18 mouse cellular contexts compared by ENCODE assay signal in the genomic region with DNA sequence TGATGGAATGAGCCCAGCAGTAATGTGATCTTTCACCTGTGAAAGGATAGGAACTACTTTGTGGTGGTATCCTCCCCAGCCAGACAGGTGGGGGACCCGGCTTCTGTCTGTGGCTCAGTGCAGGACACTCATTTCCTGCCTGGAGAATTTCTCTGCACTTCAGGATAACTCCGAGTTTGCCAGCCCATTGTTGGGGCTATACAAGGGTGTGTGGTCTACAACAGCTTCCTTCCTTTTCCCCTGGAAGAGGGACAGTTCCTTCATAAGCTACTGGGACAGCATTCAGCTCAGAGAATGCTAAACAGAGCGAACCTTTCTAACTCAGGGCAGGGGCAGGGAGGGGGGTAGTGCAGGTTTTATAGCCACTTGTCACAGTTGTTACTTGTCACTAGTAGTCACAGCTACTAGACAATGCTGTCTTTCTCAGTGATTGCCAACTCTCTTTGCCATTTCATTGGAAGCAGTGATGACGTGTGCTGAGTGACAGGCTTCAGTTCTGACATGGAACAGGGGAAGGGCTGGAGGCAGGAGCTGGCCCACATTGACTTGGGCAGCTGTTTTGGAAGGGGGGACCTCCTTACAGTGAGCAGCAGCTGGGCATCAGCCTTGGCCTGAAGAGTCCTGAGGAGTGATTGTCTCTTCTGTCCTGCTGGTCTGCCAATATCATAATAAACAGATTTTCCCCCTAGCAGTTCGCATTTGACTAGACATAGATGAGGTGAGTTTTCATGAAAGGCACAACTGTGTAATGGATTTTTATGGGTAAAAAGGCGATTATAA.
A peak's percentile ranks its signal among the peaks of the same experiment; 100 is the strongest.
DNase-seq lines count a peak whose midpoint lies in the region; ATAC-seq and TF ChIP-seq lines count a peak whose summit lies in the region.
"Had no signal": no experiment of that assay in that cellular context is flagged by ENCODE, and none has a peak within 500 bp of the region (broad histone marks: within the 10 kb centered on the region; RNA-seq: fewer than 3 reads in every experiment).

No protein-coding gene starts in this region.

- no peak overlapping the region for H3K9ac ChIP-seq in heart, embryonic 12.5 days
- H3K9ac ChIP-seq in lung, embryonic 15.5 days: no peak overlapping the region
- H3K9ac ChIP-seq in embryonic facial prominence, embryonic 15.5 days: no peak overlapping the region
- H3K9ac ChIP-seq: forebrain, embryonic 15.5 days; neural tube, embryonic 13.5 days had no signal

- no peak overlapping the region for H3K4me3 ChIP-seq in heart, embryonic 12.5 days
- H3K4me3 ChIP-seq in kidney, adult 2 months (ENCODE audit: insufficient read depth, low read depth, low read length): no peak overlapping the region
- H3K4me3 ChIP-seq in lung, embryonic 15.5 days: no peak overlapping the region
- no peak overlapping the region for H3K4me3 ChIP-seq in lung, adult 2 months (replicated peaks; ENCODE audit: extremely low read depth, low read depth, low read length)
- H3K4me3 ChIP-seq in embryonic facial prominence, embryonic 15.5 days (replicated peaks): no peak overlapping the region
- H3K4me3 ChIP-seq: erythroblast, embryonic 14.5 days; forebrain, embryonic 15.5 days; heart, adult 2 months; layer of hippocampus, adult 2 months; neural tube, embryonic 13.5 days had no signal

- no peaks in the 10 kb centered on the region; the same call in 1 of the 2 replicates for H3K9me3 ChIP-seq in heart, embryonic 12.5 days (replicated peaks)
- H3K9me3 ChIP-seq in lung, embryonic 15.5 days: no peaks in the 10 kb centered on the region
- no peaks in the 10 kb centered on the region for H3K9me3 ChIP-seq in embryonic facial prominence, embryonic 15.5 days (replicated peaks)
- H3K9me3 ChIP-seq: forebrain, embryonic 15.5 days; neural tube, embryonic 13.5 days had no signal

- no peak for TF ChIP-seq CTCF in kidney, adult 2 months (conservative IDR thresholded peaks at IDR 0.05; ENCODE audit: insufficient read depth, insufficient read length, low read depth, low read length)
- no peak for TF ChIP-seq CTCF in lung, adult 2 months (IDR thresholded peaks at IDR 0.05; ENCODE audit: insufficient read depth, low read length)

- WGBS in heart, embryonic 12.5 days: 51% methylated on average over 6 of the region's 6 CpGs
- 68% methylated on average over 6 of the region's 6 CpGs for WGBS in kidney, adult 2 months
- 55% methylated on average over 6 of the region's 6 CpGs for WGBS in lung, embryonic 15.5 days
- 43% methylated on average over 6 of the region's 6 CpGs for WGBS in lung, adult 2 months
- WGBS in embryonic facial prominence, embryonic 15.5 days: 51% methylated on average over 6 of the region's 6 CpGs

- no peaks in the 10 kb centered on the region for H3K36me3 ChIP-seq in heart, embryonic 12.5 days
- H3K36me3 ChIP-seq in kidney, adult 2 months (ENCODE audit: control insufficient read depth, insufficient read depth, low read length): no peaks in the 10 kb centered on the region; the same call in none of the 2 replicates
- H3K36me3 ChIP-seq in lung, embryonic 15.5 days: no peaks in the 10 kb centered on the region
- no peaks in the 10 kb centered on the region for H3K36me3 ChIP-seq in embryonic facial prominence, embryonic 15.5 days
- H3K36me3 ChIP-seq: forebrain, embryonic 15.5 days; neural tube, embryonic 13.5 days had no signal

- ATAC-seq in heart, embryonic 12.5 days (ENCODE audit: insufficient number of reproducible peaks, low FRiP score): no peak
- ATAC-seq in lung, embryonic 15.5 days (ENCODE audit: borderline replicate concordance, extremely low read depth, low FRiP score, low TSS enrichment): peak; percentile 39; the same call in 1 of the 2 replicates
- ATAC-seq in embryonic facial prominence, embryonic 15.5 days (ENCODE audit: insufficient number of reproducible peaks, low FRiP score, low TSS enrichment, low read depth): no peak
- ATAC-seq: forebrain, embryonic 15.5 days; hindbrain, postnatal 0 days had no signal

- no peaks in the 10 kb centered on the region for H3K27me3 ChIP-seq in heart, embryonic 12.5 days (replicated peaks)
- H3K27me3 ChIP-seq in kidney, adult 2 months (replicated peaks; ENCODE audit: control insufficient read depth, insufficient read depth, low read length): no peaks in the 10 kb centered on the region
- H3K27me3 ChIP-seq in lung, embryonic 15.5 days: no peaks in the 10 kb centered on the region
- H3K27me3 ChIP-seq in embryonic facial prominence, embryonic 15.5 days: no peaks in the 10 kb centered on the region
- H3K27me3 ChIP-seq: forebrain, embryonic 15.5 days; neural tube, embryonic 13.5 days had no signal

- DNase-seq in heart, adult 11 months: peak; percentile 88
- DNase-seq in kidney, adult 2 months: peak; percentile 17
- DNase-seq in kidney, adult 11 months: no peak
- DNase-seq in lung, adult 2 months: no peak
- DNase-seq in c-Kit-positive CD71-positive TER-119-positive erythroid progenitor cells, embryonic 14.5 days (ENCODE audit: low spot score): no peak
- DNase-seq: adrenal gland, postnatal 36 days; cerebellum, adult 9-11 months; right cerebral cortex, postnatal 4 days; thymus, adult 18-20 months had no signal

- H3K27ac ChIP-seq in heart, embryonic 12.5 days (ENCODE audit: poor library complexity, severe bottlenecking): no peak overlapping the region
- H3K27ac ChIP-seq in kidney, adult 2 months (ENCODE audit: insufficient read depth, low read depth, low read length): no peak overlapping the region
- H3K27ac ChIP-seq in lung, embryonic 15.5 days: no peak overlapping the region
- H3K27ac ChIP-seq in embryonic facial prominence, embryonic 15.5 days (replicated peaks): peak overlapping the region; percentile 30; the same call in 1 of the 2 replicates
- H3K27ac ChIP-seq: forebrain, embryonic 15.5 days; heart, adult 2 months; hindbrain, postnatal 0 days; layer of hippocampus, adult 2 months; neural tube, embryonic 13.5 days had no signal

- H3K4me1 ChIP-seq in heart, embryonic 12.5 days (replicated peaks): peaks cover 9% of the 10 kb centered on the region; the same call in 1 of the 2 replicates
- H3K4me1 ChIP-seq in kidney, adult 2 months (ENCODE audit: control insufficient read depth, insufficient read depth, low read length): no peaks in the 10 kb centered on the region
- H3K4me1 ChIP-seq in lung, embryonic 15.5 days: no peaks in the 10 kb centered on the region
- H3K4me1 ChIP-seq in lung, adult 2 months (ENCODE audit: control insufficient read depth, insufficient read depth, low read length): no peaks in the 10 kb centered on the region
- no peaks in the 10 kb centered on the region for H3K4me1 ChIP-seq in embryonic facial prominence, embryonic 15.5 days
- H3K4me1 ChIP-seq: forebrain, embryonic 15.5 days; neural tube, embryonic 13.5 days had no signal

- H3K4me2 ChIP-seq in heart, embryonic 12.5 days: no peak overlapping the region
- H3K4me2 ChIP-seq in lung, embryonic 15.5 days: no peak overlapping the region
- H3K4me2 ChIP-seq in embryonic facial prominence, embryonic 15.5 days (replicated peaks): no peak overlapping the region
- H3K4me2 ChIP-seq: forebrain, embryonic 15.5 days; neural tube, embryonic 13.5 days had no signal

- no peak for TF ChIP-seq POLR2A in kidney, adult 2 months (IDR thresholded peaks at IDR 0.05; ENCODE audit: low read depth, low read length)
- TF ChIP-seq POLR2A in lung, adult 2 months (IDR thresholded peaks at IDR 0.05; ENCODE audit: borderline replicate concordance, extremely low read depth, low read depth, low read length): no peak

Comparison
In these comparisons a context has a peak if more than half of its experiments do, and no peak if none do; other contexts are left out.
1. DNase-seq: peak in heart, adult 11 months (single experiment) and kidney, adult 2 months (single experiment); none in kidney, adult 11 months (single experiment), lung, adult 2 months (single experiment) and c-Kit-positive CD71-positive TER-119-positive erythroid progenitor cells, embryonic 14.5 days (single experiment).